Mouse (Mus musculus) testis, adult 2 months (tissue): ENCODE results near the gene Cant1. TPM values are rescaled to one million over a fixed set of nuclear protein-coding genes. Genes with fewer than 3 reads are reported as not detected.

ENCODE experiments used
- H3K27ac ChIP-seq: fragments of 200-500 bp; 2 replicates; pipeline ENCODE4 v1.5.1; 2012; ENCODE audit warnings: low read depth, low read length; ENCODE audit not compliant: control insufficient read depth, insufficient read depth
- H3K27me3 ChIP-seq: fragments of 200-500 bp; 2 replicates; pipeline ENCODE4 v1.6.1; 2012; ENCODE audit warnings: mild to moderate bottlenecking, low read length, moderate library complexity; ENCODE audit not compliant: control insufficient read depth, insufficient read depth
- H3K36me3 ChIP-seq: fragments of 200-500 bp; 2 replicates; pipeline ENCODE4 v1.6.1; 2012; ENCODE audit warnings: mild to moderate bottlenecking, low read length; ENCODE audit not compliant: control insufficient read depth, insufficient read depth
- H3K4me1 ChIP-seq: fragments of 200-500 bp; 2 replicates; pipeline ENCODE4 v1.6.1; 2012; ENCODE audit warnings: low read length; ENCODE audit not compliant: control insufficient read depth, insufficient read depth
- H3K4me3 ChIP-seq: fragments of 200-500 bp; 2 replicates; pipeline ENCODE4 v1.5.1; 2012; ENCODE audit warnings: low read depth, mild to moderate bottlenecking, low read length, moderate library complexity, mixed read lengths; ENCODE audit not compliant: control insufficient read depth
- CTCF ChIP-seq: fragments of 200-500 bp; IDR thresholded peaks from 2 replicates; pipeline ENCODE4 v1.5.1; 2012; ENCODE audit warnings: low read depth, mild to moderate bottlenecking, inconsistent platforms, low read length, moderate library complexity; ENCODE audit not compliant: control insufficient read depth, insufficient read depth, insufficient replicate concordance
- POLR2A ChIP-seq: fragments of 200-500 bp; IDR thresholded peaks from 2 replicates; pipeline ENCODE4 v1.6.1; 2012; ENCODE audit warnings: low read depth, mild to moderate bottlenecking, inconsistent platforms, low read length, moderate library complexity; ENCODE audit not compliant: control insufficient read depth
- polyA plus RNA-seq: library from polyadenylated mRNA; depleted of rRNA; stranded (reverse); fragments of >200 nt; gene quantifications from 2 replicates; pipeline ENCODE4 v1.2.3, GENCODE M21; 2012

Gene Cant1
- polyA plus RNA-seq, 1 experiment, result 37.8 TPM

DNA sequence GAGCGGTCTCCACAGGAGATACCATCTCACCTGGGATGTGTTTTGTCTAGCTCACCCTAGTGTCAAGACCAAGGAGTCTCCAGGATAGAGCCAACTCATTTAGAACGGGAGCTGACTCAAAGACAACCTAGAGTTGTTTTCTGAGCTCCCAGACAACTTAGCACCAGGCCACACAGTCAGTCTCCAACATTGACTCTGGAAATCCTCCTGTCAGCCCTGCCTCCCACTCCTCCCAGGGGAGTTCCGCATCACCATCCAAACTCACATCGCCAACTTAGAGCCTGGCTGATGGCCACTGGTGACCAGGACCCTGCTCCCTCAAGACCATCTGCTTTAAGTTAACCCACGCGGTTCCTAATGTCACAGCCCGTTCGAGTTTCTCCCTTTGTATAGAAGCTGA is 43.4 kb downstream of the Cant1 start:
- H3K36me3 ChIP-seq, result no peaks in the 10 kb centered on the region
- TF ChIP-seq POLR2A (no peak), CTCF (no peak)
- H3K27ac ChIP-seq, result no peak overlapping the region
- peaks cover 4% of the 10 kb centered on the region for H3K4me1 ChIP-seq
- no peaks in the 10 kb centered on the region for H3K27me3 ChIP-seq
- no peak overlapping the region for H3K4me3 ChIP-seq

GRCm38 (mm10) chr11:118375006-118375405 is 43.9 kb downstream of the Cant1 start:
- H3K27ac ChIP-seq, result no peak overlapping the region
- H3K27me3 ChIP-seq, result no peaks in the 10 kb centered on the region
- H3K4me3 ChIP-seq, result no peak overlapping the region
- TF ChIP-seq POLR2A (no peak), CTCF (no peak)
- no peaks in the 10 kb centered on the region for H3K36me3 ChIP-seq
- H3K4me1 ChIP-seq, result peaks cover 4% of the 10 kb centered on the region

GRCm38 (mm10) chr11:118374506-118374905 is 44.4 kb downstream of the Cant1 start:
- Histone ChIP-seq H3K4me1 (peaks cover 4% of the 10 kb centered on the region), H3K36me3 (no peaks in the 10 kb centered on the region), H3K4me3 (no peak overlapping the region), H3K27ac (no peak overlapping the region), H3K27me3 (no peaks in the 10 kb centered on the region)
- no peak for TF ChIP-seq CTCF
- TF ChIP-seq POLR2A, result no peak

- Histone ChIP-seq H3K27me3 (no peaks in the 10 kb centered on the region), H3K36me3 (no peaks in the 10 kb centered on the region), H3K4me3 (no peak overlapping the region), H3K4me1 (peaks cover 4% of the 10 kb centered on the region), H3K27ac (no peak overlapping the region)
- TF ChIP-seq POLR2A (no peak), CTCF (no peak)
These were observed 46.2 kb downstream of the Cant1 start for GRCm38 (mm10) chr11:118372641-118373040.

DNA sequence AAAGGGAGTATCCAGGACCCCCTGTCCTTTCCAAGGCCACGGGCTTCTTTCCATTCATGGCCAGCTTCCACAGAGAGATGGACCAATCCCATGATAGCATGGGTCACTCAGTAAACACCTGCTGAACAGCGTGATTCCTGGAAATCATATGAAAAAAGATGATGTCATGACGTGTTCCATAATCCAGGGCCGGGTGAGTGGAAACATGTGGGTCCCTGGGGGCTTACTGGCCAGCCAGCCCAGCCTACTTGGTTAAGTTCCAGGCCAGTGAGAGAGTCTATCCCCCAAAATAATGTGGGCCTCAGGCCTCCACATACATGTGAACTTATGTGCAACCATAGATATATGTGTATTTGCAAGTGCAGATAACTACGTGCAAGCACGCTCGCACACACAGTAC is 47.0 kb downstream of the Cant1 start:
- H3K4me1 ChIP-seq, result peaks cover 4% of the 10 kb centered on the region
- no peak overlapping the region for H3K4me3 ChIP-seq
- TF ChIP-seq CTCF (no peak), POLR2A (no peak)
- no peaks in the 10 kb centered on the region for H3K36me3 ChIP-seq
- no peaks in the 10 kb centered on the region for H3K27me3 ChIP-seq
- no peak overlapping the region for H3K27ac ChIP-seq

DNA sequence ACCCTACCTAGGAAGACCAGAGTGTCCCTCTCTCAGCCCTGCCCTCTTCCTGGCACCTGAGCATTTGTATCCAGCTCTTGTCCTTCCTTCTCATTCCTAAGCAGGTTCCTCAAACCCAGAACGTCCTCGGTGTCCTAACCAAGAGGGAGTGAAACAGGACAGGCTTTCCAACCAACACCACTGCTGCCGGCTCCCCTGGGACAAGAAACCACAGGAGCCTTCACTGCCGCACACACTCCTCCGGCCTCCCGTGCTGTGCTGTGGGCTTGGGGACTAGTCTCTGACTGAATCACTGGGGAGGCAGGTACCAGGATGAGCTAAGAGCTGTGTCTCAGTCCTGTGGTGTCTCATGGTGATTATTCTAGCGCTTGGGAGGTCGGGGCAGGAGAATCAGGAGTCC is 49.2 kb downstream of the Cant1 start:
- Histone ChIP-seq H3K27me3 (no peaks in the 10 kb centered on the region), H3K4me1 (no peaks in the 10 kb centered on the region), H3K27ac (no peak overlapping the region), H3K36me3 (no peaks in the 10 kb centered on the region), H3K4me3 (no peak overlapping the region)
- TF ChIP-seq POLR2A (no peak), CTCF (no peak)

GRCm38 (mm10) chr11:118369251-118369650 is 49.6 kb downstream of the Cant1 start:
- TF ChIP-seq CTCF (no peak), POLR2A (no peak)
- no peak overlapping the region for H3K4me3 ChIP-seq
- H3K4me1 ChIP-seq, result no peaks in the 10 kb centered on the region
- H3K27ac ChIP-seq, result no peak overlapping the region
- no peaks in the 10 kb centered on the region for H3K27me3 ChIP-seq
- H3K36me3 ChIP-seq, result no peaks in the 10 kb centered on the region

- Histone ChIP-seq H3K4me3 (no peak overlapping the region), H3K27me3 (no peaks in the 10 kb centered on the region), H3K36me3 (no peaks in the 10 kb centered on the region), H3K27ac (no peak overlapping the region), H3K4me1 (no peaks in the 10 kb centered on the region)
- TF ChIP-seq CTCF, result peak; percentile 43; the same call in 1 of the 2 replicates
- TF ChIP-seq POLR2A, result no peak
These were observed 50.6 kb downstream of the Cant1 start for GRCm38 (mm10) chr11:118368330-118368729.
